Mouse (Mus musculus) lung, postnatal 0 days (tissue): Measurements from ENCODE around the gene Ptgfrn. TPM values are rescaled to one million over a fixed set of nuclear protein-coding genes. Genes with fewer than 3 reads are reported as not detected.

ENCODE experiments used
- ATAC-seq: fragments of 200-750 bp; cut with Nextera tagmentation; 2 replicates; pipeline ENCODE4 v1.8.0; 2017; ENCODE audit warnings: moderate library complexity
- DNase-seq: peaks from one replicate; pipeline ENCODE4 v3.0.0-alpha.2; 2016; ENCODE audit warnings: low spot score
- H3K27ac ChIP-seq: fragments of 300-500 bp; sonication (generic); 2 replicates; pipeline ENCODE4 v1.5.1; 2014; ENCODE audit warnings: antibody characterized with exemption, mild to moderate bottlenecking, low read length, mixed read lengths
- H3K27me3 ChIP-seq: fragments of 300-500 bp; sonication (generic); replicated peaks from 2 replicates; pipeline ENCODE4 v1.6.1; 2014; ENCODE audit warnings: low read length, mixed read lengths; ENCODE audit not compliant: insufficient read depth
- H3K36me3 ChIP-seq: fragments of 300-500 bp; sonication (generic); 2 replicates; pipeline ENCODE4 v1.6.1; 2014; ENCODE audit warnings: low read length, mixed read lengths; ENCODE audit not compliant: insufficient read depth
- H3K4me1 ChIP-seq: fragments of 300-500 bp; sonication (generic); 2 replicates; pipeline ENCODE4 v1.6.1; 2014; ENCODE audit warnings: antibody characterized with exemption, low read depth, low read length, mixed read lengths; ENCODE audit not compliant: insufficient read depth
- H3K4me2 ChIP-seq: fragments of 300-500 bp; sonication (generic); replicated peaks from 2 replicates; pipeline ENCODE4 v1.6.1; 2014; ENCODE audit warnings: low read depth, mild to moderate bottlenecking, low read length, moderate library complexity, mixed read lengths
- H3K4me3 ChIP-seq: fragments of 300-500 bp; sonication (generic); 2 replicates; pipeline ENCODE4 v1.5.1; 2014; ENCODE audit warnings: low read depth, low read length
- H3K9ac ChIP-seq: fragments of 300-500 bp; sonication (generic); replicated peaks from 2 replicates; pipeline ENCODE4 v1.6.1; 2014; ENCODE audit warnings: low read depth, mild to moderate bottlenecking
- H3K9me3 ChIP-seq: fragments of 300-500 bp; sonication (generic); 2 replicates; pipeline ENCODE4 v1.6.1; 2016; ENCODE audit warnings: low read length, mixed read lengths
- CTCF ChIP-seq: IDR thresholded peaks from 2 replicates; pipeline ENCODE4 v1.5.1; 2016; ENCODE audit warnings: antibody characterized with exemption, mild to moderate bottlenecking
- EP300 ChIP-seq: IDR thresholded peaks from 2 replicates; pipeline ENCODE4 v1.6.1; 2016; ENCODE audit warnings: antibody characterized with exemption, mild to moderate bottlenecking, control low read depth
- WGBS: fragments of 180-500 bp; shearing (Covaris S2); extraction: QIAGEN DNeasy Blood & Tissue Kit; methylation state at CpG from one replicate; pipeline ENCODE4 v1.1.7; 2014; 5-methylcytosine and 5-hydroxymethylcytosine counted together
- polyA plus RNA-seq: library from polyadenylated mRNA; unstranded; fragments of >200 nt; fragmentation: Nextera tagmentation; extraction: Ambion mirVana; gene quantifications from 2 replicates; pipeline ENCODE4 v1.2.1, GENCODE M21; 2015

Gene Ptgfrn
- polyA plus RNA-seq, 1 experiment from 2014 or later: 10.2 TPM

DNA sequence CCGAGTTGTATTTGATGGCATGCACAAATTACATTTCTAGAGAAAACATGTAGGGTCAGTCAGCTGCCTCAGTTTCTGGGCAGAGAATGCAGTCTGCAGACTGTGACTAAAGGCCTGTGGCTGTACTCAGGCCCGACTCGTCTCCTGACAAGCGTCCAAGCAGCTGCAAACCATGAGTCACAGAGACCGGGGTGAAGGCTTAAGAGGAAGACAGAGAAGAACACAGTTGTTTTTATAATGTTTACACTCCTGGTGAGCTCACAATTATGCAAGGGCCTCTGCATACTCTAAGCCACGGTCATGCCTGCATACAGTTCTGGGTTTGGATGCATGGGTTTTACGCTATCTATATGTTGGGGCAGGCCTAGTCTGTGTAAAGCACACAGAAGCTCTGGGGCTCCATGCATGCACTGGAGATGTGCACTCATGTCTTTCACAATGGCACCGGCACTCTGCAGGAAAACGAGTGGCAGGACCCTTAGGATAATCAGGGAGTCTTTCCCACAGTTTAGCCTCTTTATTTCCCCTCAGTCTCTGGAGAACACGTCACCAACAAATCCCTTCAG, 39.8 kb downstream of the Ptgfrn start:
- DNase-seq (peak; percentile 83), ATAC-seq (peak; percentile 60)
- peak; percentile 44 for TF ChIP-seq EP300
- no peak for TF ChIP-seq CTCF
- H3K4me2 ChIP-seq: no peak overlapping the region
- no peaks in the 10 kb centered on the region for H3K27me3 ChIP-seq
- H3K27ac ChIP-seq: peak overlapping the region; percentile 3; the same call in 1 of the 2 replicates
- H3K9ac ChIP-seq: no peak overlapping the region
- H3K4me1 ChIP-seq: peaks cover 13% of the 10 kb centered on the region
- H3K9me3 ChIP-seq: no peaks in the 10 kb centered on the region
- no peaks in the 10 kb centered on the region for H3K36me3 ChIP-seq
- WGBS: 43% methylated on average over 10 of the region's 10 CpGs
- H3K4me3 ChIP-seq: no peak overlapping the region

DNA sequence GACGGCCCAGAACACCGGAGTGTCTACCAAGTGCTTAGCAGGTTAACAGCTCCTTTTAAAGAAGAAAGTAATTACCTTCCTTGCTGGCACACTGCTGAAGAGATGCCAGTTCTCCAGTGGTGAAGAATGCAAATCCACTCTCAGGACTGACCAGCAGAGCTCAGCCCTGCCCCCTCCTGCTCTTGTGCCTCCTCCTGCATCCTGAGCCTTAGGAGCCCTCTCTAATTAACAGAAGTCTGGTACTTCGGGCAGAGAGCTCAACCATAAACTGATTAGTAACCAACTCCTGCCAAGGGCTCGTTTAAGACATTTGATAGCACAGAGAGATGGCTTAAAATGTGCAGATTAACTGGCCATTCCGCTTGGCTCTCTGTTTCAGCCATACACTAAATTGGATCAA, 41.4 kb downstream of the Ptgfrn start:
- H3K4me1 ChIP-seq: peaks cover 13% of the 10 kb centered on the region

DNA sequence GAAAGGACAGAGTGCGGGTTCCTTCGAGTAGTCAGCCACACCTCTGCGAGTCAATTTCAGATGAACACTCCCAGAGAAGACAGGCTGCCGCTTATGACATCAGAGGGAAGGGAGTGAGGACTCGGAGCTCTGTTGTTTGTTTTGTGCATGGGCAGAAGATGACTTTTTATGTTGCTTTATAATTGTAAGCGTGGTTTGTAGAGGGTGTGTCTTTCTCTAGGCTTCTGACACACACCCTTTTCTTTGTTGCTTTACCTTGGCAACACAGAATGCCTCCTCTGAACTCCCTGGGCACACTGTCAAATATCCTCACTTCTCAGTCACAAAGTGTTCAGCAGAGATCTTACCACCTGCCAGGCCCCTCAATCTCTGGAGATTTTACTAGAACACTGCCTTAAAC, 43.9 kb downstream of the Ptgfrn start:
- peaks cover 8% of the 10 kb centered on the region for H3K4me1 ChIP-seq
- H3K4me2 ChIP-seq: no peak overlapping the region
- no peak overlapping the region for H3K9ac ChIP-seq
- H3K9me3 ChIP-seq: no peaks in the 10 kb centered on the region
- DNase-seq: peak; percentile 82
- H3K27me3 ChIP-seq: no peaks in the 10 kb centered on the region
- H3K36me3 ChIP-seq: no peaks in the 10 kb centered on the region
- 58% methylated on average over 6 of the region's 6 CpGs for WGBS
- TF ChIP-seq CTCF (no peak), EP300 (no peak)
- ATAC-seq: peak; percentile 39; the same call in 1 of the 2 replicates
- no peak overlapping the region for H3K27ac ChIP-seq
- no peak overlapping the region for H3K4me3 ChIP-seq

More for the DNA sequence above, 41.4 kb downstream of the Ptgfrn start:
- no peak overlapping the region for H3K4me3 ChIP-seq
- H3K27me3 ChIP-seq: no peaks in the 10 kb centered on the region
- no peaks in the 10 kb centered on the region for H3K9me3 ChIP-seq
- no peak overlapping the region for H3K4me2 ChIP-seq
- WGBS: 72% methylated on average over 5 of the region's 5 CpGs
- no peak for TF ChIP-seq EP300
- no peak; the same call in 1 of the 2 replicates for TF ChIP-seq CTCF
- H3K36me3 ChIP-seq: no peaks in the 10 kb centered on the region
- ATAC-seq: no peak
- no peak overlapping the region for H3K9ac ChIP-seq
- no peak overlapping the region for H3K27ac ChIP-seq
- no peak for DNase-seq

DNA sequence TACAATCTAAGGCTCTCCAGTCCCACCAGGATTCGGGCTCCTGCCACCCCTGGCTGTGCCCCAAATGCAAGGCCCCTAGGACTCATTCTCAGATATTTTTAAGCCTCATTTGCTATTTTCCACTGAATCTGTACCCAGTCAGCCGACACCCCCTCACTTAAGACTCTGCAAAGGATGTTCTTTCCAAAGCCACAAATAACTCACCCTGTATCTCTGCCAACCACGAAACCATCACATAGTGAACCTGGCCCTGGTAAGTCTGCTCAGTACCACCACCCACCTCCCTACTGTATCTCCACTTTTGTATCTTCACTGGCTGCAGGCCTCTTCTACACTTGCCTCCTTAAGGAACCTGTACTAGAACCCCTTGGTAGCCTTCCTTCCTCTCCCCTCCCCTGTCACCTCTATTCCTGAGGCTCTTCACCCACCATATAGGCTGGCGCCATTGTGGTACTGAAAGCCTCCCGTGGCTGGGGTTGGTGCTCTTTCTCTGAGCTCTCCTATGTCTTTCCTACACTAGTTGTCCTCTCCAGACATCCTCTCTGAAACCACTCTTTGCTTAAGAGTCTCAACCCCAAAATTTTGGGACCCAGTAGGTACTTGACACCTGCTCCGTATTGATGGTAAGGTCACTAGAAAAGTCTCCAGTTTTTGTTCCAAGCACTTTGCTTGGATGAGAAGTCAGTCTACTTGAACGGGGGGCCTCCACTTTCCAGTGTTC, 48.1 kb downstream of the Ptgfrn start:
- Histone ChIP-seq H3K4me1 (no peaks in the 10 kb centered on the region), H3K9ac (no peak overlapping the region), H3K36me3 (0 out of 2 replicates have a peak, but pooled peaks cover 2% of the 10 kb centered on the region), H3K27ac (no peak overlapping the region), H3K4me3 (no peak overlapping the region), H3K27me3 (no peaks in the 10 kb centered on the region), H3K4me2 (no peak overlapping the region), H3K9me3 (no peaks in the 10 kb centered on the region)
- no peak for DNase-seq
- 90% methylated on average over 7 of the region's 7 CpGs for WGBS
- no peak for TF ChIP-seq EP300
- ATAC-seq: no peak

DNA sequence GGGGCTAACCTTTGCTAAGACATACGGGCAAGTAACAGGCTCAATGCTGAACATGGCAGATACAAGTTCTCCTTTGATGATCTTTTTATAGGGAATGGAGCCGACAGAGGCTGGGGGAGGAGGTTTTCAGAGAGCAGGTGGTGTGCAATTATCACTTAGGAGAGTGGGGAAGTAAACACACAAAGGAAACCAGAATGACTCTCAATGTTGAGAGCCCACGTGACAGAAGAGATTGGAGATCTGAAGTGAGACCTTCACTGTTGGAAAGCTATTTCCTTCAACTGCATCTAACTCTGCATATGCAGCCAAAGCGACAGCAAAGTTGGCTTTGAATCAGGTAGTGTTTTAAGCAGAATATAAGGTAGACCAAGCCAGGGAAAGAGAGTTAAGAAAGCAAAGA, 50.9 kb downstream of the Ptgfrn start:
- H3K27ac ChIP-seq: no peak overlapping the region
- H3K4me3 ChIP-seq: no peak overlapping the region
- 53% methylated on average over 4 of the region's 4 CpGs for WGBS
- H3K9me3 ChIP-seq: no peaks in the 10 kb centered on the region
- TF ChIP-seq EP300 (no peak; the same call in 1 of the 2 replicates), CTCF (no peak)
- ATAC-seq (peak; percentile 68), DNase-seq (peak; percentile 61)
- no peaks in the 10 kb centered on the region for H3K4me1 ChIP-seq
- H3K9ac ChIP-seq: no peak overlapping the region
- no peaks in the 10 kb centered on the region for H3K27me3 ChIP-seq
- peaks cover 7% of the 10 kb centered on the region; the same call in 1 of the 2 replicates for H3K36me3 ChIP-seq
- no peak overlapping the region for H3K4me2 ChIP-seq

DNA sequence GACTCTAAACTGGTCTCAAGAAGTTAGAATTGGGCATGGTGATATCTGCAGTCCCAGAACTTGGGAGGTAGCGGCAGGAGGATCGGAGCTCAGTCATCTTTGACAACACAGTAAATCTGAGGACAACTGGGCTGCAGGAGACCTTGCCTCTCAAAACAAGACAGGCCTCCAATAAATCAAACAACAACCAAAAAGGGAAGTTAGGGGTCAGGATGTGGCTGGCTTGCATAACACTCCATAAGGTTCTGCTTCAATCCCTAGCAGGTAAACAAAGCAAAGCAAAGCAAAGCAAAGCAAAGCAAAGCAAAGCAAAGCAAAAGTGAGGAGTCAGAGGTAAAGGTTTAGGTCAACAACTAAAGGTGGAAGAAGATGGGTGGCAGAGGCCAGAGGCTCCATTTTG, 51.9 kb downstream of the Ptgfrn start:
- no peak for ATAC-seq
- Histone ChIP-seq H3K4me3 (no peak overlapping the region), H3K27me3 (no peaks in the 10 kb centered on the region), H3K9me3 (no peaks in the 10 kb centered on the region), H3K36me3 (peaks cover 8% of the 10 kb centered on the region; the same call in 1 of the 2 replicates), H3K4me2 (no peak overlapping the region), H3K27ac (no peak overlapping the region), H3K4me1 (no peaks in the 10 kb centered on the region), H3K9ac (no peak overlapping the region)
- DNase-seq: no peak
- no peak for TF ChIP-seq CTCF
- no peak for TF ChIP-seq EP300
- 80% methylated on average over 2 of the region's 2 CpGs for WGBS
